Mouse (Mus musculus) liver (tissue): ENCODE data around the gene Ppp1cc.

Source experiments
- DNase-seq: peaks from one replicate; pipeline ENCODE4 v3.0.0-alpha.2; 2020; ENCODE audit warnings: mixed read lengths

Ppp1cc gene

DNA sequence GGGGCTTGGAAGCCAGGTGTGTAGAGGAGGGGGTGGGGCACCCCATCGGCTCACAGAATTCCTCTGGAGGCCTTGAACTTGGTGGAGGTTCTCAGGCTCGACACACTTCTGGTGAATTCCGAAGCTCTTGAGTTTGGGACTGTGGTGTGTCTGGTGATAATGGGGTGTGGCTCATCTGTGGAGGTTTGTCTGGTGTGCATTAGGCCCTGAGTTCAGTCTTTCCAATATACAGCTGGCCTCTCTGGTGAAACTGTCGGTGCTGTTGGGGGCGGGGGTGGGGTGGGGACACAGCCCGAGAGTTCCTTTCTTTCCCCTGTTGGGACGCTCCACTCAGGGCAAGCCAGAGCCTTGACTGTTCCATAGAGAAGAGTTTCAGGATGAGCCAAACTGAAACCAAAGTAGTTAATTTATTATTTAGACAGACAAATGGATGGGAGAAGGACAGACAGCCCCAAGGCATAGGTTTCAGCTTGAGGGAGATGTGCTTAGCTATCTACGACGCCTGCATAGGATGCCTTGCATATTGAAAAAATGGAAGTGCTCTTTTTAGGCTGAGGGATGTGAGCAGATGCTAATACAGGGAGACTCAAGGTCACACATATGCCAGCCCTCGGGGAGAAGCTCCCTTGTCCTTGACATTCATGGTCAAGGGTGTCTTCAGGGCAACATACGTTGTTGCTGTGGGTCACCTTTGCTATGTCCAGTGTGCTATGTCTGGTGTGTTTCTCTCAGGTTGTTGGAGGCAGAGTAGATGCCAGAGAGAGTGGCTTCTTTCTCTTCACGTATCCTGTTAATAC is 60.2 kb downstream of the Ppp1cc start:
- no peak for DNase-seq

GRCm38 (mm10) chr5:122218928-122219327 is 60.9 kb downstream of the Ppp1cc start:
- DNase-seq = no peak

DNA sequence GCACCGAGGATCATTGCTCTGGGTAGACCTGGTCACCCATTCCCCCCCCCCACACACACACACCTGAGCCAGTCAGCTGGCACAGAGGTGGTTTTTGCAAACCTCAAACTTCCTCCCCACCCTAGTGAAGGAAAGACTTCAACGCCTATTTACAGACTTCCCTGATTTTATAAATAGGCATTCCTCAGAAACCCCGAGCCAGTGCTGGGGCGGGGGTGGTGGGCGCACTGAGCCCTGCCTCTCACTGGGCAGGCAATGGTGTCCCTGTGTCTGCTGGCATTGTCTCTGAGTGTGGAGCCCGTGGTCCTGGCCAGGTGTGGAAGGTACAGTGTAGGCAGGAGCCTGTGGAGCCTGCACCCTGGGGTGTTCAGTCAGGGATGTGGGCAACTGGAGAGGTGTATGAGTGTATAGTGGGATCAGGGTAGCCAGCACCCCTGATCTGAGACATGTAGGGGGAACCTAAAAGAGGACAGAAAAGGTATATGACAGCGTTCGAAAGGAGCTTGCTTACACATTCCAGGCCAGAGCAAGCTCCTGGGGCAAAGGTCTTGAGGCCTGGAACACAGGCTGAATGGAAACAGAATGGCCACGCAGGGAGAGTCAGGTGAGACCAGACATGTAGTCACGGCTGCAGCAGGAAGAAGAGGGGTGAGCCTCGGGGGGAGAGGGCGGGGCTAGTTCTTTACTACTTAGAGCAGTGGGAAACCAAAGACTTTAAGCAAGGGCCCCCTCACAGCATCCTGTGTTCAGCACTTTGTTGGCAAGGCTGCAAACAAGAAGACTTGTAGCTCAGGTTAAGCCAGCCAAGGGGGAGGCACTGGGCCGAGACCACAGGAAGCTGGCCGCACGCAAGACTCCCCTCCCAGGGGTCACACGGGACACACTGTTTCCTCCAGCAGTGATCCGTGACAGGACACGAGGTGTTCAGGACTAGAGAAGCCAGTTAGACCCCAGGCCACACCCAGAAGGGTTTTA is 61.9 kb downstream of the Ppp1cc start:
- no peak for DNase-seq

GRCm38 (mm10) chr5:122221085-122221484 is 63.0 kb downstream of the Ppp1cc start:
- DNase-seq = no peak

- no peak for DNase-seq
These were observed 66.2 kb downstream of the Ppp1cc start for GRCm38 (mm10) chr5:122224291-122224690.
